Mouse (Mus musculus) stomach, postnatal 0 days (tissue): ENCODE data around the gene Serpine1.

Experiments used
- CTCF ChIP-seq: IDR thresholded peaks from 2 replicates; pipeline ENCODE4 v1.5.1; 2016; ENCODE audit warnings: antibody characterized with exemption, low read depth, mild to moderate bottlenecking, moderate library complexity
- EP300 ChIP-seq: optimal IDR thresholded peaks from 2 replicates; pipeline ENCODE3; 2016; ENCODE audit warnings: antibody characterized with exemption

DNA sequence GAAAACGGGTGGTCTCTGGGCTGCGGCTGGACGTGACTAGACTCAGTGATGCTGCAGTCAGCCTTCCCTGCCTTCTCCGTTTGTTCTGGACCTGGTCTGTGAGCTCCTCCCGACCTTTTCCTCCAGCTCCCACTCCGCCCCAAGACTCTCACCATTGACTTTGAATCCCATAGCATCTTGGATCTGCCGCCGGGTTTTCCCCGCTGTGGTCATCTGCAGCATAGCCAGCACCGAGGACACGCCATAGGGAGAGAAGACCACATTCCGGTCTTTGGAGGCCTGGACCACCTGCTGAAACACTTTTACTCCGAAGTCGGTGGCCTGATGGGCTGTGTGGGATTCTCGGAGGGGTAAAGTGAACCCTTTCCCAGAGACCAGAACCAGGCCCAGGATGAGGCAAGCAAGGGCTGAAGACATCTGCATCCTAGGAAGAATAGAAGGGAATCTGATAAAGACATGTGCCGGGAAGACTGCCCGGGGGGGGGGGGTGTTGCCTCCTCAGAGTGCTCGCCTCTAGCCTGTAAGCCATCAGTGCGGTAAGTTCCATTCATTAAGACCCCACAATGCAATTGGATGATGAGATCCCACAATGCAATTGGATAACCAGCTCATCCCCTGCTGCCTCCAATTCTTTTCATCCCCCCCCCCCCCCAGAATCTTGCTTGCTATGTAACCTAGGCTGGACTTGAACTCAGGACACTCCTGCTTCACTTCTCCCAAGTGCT is 1.0 kb downstream of the Serpine1 start:
- TF ChIP-seq CTCF (no peak), EP300 (no peak)
